Mouse (Mus musculus): Measurements from ENCODE around the gene Gcg. TPM values are rescaled to one million over a fixed set of nuclear protein-coding genes. Genes with fewer than 3 reads are reported as not detected.

The Gcg gene
- polyA plus RNA-seq, 1 experiment from 2014 or later: 0.18 TPM

DNA sequence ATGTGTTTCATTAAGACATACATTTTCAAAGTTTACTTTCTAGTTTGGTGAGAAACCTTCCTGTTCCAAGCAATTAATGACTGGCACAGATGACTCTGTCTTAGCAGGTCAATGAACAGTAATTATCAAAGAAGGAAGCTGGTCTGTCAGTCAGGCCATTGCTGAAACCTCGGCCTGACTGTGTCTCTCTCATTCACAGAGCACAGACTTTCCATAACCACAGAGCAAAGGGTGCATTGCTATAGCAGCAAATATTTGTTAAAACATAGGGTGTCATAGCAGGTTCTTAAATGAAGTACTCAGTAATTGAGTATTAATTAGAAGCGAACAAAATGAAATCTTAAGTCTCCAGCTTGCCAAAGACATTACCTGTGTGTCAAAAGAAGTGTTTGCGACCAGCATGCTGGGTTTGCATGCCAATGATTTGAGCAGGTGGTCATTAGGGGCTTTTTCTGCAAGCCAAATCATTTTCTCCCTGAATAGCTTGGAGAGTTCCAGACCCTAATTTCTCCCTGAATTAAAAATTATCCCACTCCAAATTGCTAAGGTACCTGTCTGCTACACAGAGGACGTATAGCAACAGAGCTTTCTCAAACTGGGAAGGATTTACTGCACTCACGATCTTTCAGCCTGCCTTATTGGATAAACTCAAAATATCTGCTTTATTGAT lies 14.0 kb upstream of the Gcg start:
- Histone ChIP-seq H3K27me3 (no peaks in the 10 kb centered on the region), H3K9ac (replicated peaks) (no peak overlapping the region), H3K4me2 (replicated peaks) (no peak overlapping the region), H3K4me1 (no peaks in the 10 kb centered on the region), H3K4me3 (no peak overlapping the region), H3K9me3 (no peaks in the 10 kb centered on the region), H3K27ac (replicated peaks) (no peak overlapping the region), H3K36me3 (no peaks in the 10 kb centered on the region)
- WGBS: 77% methylated on average over 5 of the region's 5 CpGs
- ATAC-seq (ENCODE audit: low FRiP score, low read depth): no peak; the same call in 1 of the 2 replicates

DNA sequence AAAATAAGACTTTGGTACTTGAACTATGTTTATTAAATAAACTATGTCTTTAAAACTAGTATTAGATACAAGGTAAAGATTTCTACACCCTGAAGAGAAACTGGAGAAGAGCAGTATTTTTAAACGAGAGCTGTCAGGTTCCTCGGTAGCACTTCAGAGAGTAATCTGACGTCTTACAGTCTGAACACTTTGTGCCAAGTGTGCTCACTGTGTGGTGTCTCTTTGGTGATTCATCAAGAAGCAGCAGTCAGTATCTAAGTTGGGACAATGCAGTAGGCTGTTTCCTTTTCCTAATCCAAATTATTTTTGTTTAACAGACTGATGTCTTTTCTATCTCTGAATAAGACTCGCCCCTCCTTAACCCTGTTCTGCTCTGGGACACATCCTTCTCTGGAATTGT lies 12.0 kb upstream of the Gcg start:
- Histone ChIP-seq H3K9ac (replicated peaks) (no peak overlapping the region), H3K27me3 (no peaks in the 10 kb centered on the region), H3K4me2 (replicated peaks) (no peak overlapping the region), H3K9me3 (no peaks in the 10 kb centered on the region), H3K36me3 (no peaks in the 10 kb centered on the region), H3K27ac (replicated peaks) (no peak overlapping the region), H3K4me1 (no peaks in the 10 kb centered on the region), H3K4me3 (no peak overlapping the region)
- ATAC-seq (ENCODE audit: low FRiP score, low read depth): no peak
- 85% methylated on average over 4 of the region's 4 CpGs for WGBS

DNA sequence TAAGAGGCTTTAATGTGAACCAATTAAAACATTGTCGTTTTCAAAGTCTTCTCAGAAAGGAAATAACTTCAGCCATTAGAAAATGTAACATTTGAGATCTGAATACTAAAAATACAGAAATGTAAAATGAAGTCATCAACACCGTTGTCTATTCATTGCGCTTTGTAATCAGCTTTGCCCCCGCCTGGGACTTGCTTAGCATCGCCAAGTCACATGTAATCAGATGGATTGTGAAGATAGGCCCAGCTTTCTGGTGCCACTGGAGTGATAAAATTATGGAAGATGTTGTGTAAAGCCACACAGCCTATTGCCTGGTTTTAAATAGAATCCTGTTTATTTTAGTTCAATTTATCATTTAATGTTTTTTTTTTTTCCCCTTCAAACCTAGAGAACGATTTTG lies 6.4 kb upstream of the Gcg start:
- Histone ChIP-seq H3K4me2 (replicated peaks) (no peak overlapping the region), H3K4me1 (no peaks in the 10 kb centered on the region), H3K27ac (replicated peaks) (no peak overlapping the region), H3K4me3 (no peak overlapping the region), H3K9me3 (no peaks in the 10 kb centered on the region), H3K27me3 (no peaks in the 10 kb centered on the region), H3K36me3 (no peaks in the 10 kb centered on the region), H3K9ac (replicated peaks) (no peak overlapping the region)
- 84% methylated on average over 6 of the region's 6 CpGs for WGBS
- no peak for ATAC-seq (ENCODE audit: low FRiP score, low read depth)

DNA sequence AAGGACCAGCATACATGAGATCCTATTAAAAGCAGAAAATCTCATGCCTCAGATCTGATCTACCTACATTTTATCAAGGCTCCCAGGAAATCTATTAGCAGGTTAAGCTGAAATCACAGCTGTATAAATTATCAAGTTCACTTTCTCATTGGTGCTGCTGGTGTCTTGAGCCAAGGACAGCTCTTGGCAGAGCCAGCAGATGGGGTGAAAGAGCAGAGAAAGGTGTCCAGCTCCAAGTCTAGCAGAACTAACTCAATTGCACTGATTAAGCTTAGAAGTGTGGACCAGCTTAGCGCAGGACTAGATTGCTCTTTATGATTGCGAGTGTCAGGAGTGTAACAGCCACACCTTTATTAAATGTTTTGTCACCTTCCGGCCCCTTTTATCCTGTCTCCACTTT lies 1.5 kb upstream of the Gcg start:
- ATAC-seq (ENCODE audit: low FRiP score, low read depth): no peak

DNA sequence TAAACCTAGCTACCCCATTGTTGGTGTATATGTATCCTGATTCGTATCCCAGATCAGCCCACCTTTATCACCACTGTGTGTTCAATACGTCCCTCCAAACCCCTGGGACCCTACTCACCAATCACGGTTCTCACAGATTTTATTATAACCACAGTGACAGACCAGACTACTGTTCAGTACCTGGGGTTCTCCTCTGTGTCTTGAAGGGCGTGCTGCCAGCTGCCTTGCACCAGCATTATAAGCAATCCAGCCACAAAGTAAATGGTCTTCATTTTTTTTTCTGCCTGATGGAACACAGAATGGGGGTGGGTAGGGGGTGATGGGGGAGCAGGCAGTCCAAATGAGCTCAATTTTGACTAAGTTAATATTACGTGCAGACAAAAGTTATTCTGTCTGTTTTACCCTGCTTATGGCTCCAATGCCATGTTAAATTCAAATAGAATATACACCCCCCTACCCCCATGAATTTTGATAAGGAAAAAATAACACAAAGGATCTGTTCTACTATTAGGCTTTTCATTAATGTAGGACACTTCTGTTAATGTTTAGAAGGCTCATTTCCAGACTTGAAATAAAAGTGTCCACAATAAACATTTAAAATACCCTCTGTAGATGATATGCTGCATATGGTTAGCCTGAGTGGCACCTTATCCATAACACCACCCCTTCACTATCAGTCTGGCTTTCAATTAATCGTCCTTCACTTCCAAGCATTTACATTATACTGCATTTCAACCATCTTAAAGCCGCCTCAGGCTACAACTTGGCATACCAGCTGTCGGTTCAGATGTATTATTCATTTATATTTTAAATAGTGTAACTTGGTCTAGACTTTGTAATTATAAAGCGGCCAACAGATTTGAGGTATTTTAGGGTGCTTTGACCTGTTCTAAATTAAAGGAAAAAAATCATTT lies 2.9 kb downstream of the Gcg start:
- Histone ChIP-seq H3K9me3 (no peaks in the 10 kb centered on the region), H3K4me2 (replicated peaks) (no peak overlapping the region), H3K4me1 (no peaks in the 10 kb centered on the region), H3K4me3 (no peak overlapping the region), H3K27ac (replicated peaks) (no peak overlapping the region), H3K9ac (replicated peaks) (no peak overlapping the region), H3K36me3 (no peaks in the 10 kb centered on the region), H3K27me3 (no peaks in the 10 kb centered on the region)
- peak; percentile 64; the same call in 1 of the 2 replicates for ATAC-seq (ENCODE audit: low FRiP score, low read depth)
- WGBS: 78% methylated on average over 9 of the region's 9 CpGs

More for the DNA sequence above, 1.5 kb upstream of the Gcg start:
- H3K36me3 ChIP-seq: no peaks in the 10 kb centered on the region
- WGBS: 89% methylated on average over 3 of the region's 3 CpGs
- no peaks in the 10 kb centered on the region for H3K9me3 ChIP-seq
- H3K9ac ChIP-seq (replicated peaks): no peak overlapping the region
- no peaks in the 10 kb centered on the region for H3K27me3 ChIP-seq
- no peaks in the 10 kb centered on the region for H3K4me1 ChIP-seq
- H3K27ac ChIP-seq (replicated peaks): no peak overlapping the region
- H3K4me3 ChIP-seq: no peak overlapping the region
- no peak overlapping the region for H3K4me2 ChIP-seq (replicated peaks)

DNA sequence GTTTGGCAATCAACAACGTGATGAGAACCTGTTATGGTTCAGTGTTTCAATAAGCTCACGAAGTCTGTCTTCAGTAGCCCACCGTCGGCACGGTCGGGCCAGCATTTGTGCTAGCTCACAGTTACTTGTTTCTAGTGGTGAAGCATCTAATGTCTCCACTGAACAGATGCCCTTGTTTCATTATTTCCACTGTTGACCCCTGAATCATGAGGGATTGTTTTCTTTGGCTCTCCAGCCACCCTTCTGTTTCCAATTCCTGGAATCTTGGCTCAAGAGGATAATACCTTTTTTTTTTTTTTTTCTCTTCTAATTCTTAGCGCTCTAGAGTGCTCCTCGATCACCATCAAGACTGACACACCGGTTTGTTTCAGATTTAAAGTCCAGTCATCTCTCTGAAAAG lies 13.9 kb downstream of the Gcg start:
- Histone ChIP-seq H3K27me3 (no peaks in the 10 kb centered on the region), H3K4me2 (replicated peaks) (no peak overlapping the region), H3K27ac (replicated peaks) (no peak overlapping the region), H3K9me3 (no peaks in the 10 kb centered on the region), H3K4me1 (no peaks in the 10 kb centered on the region), H3K36me3 (no peaks in the 10 kb centered on the region), H3K9ac (replicated peaks) (no peak overlapping the region), H3K4me3 (no peak overlapping the region)
- ATAC-seq (ENCODE audit: low FRiP score, low read depth): no peak
- WGBS: 78% methylated on average over 9 of the region's 9 CpGs

DNA sequence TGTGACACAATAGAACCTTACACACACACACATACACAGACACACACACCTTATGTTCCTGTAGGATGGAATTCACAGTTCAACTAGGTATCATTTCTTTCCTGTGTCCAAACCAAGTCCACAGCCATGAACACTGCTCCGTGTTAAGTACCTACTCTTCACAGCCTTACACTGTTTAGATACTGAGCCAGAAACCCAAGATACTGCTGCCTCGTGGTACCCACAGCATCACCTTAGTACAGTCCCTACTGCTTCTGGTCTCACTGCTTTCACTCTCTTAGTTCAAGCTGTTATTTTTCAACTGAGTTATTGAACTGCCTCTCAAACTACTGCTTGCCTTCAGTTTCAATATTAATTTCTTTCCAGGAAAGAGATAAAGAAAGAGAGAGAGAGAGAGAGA lies 20.2 kb downstream of the Gcg start:
- Histone ChIP-seq H3K27me3 (0 out of 2 replicates have a peak, but pooled peaks cover 7% of the 10 kb centered on the region), H3K4me3 (no peak overlapping the region), H3K9ac (replicated peaks) (no peak overlapping the region), H3K4me2 (replicated peaks) (no peak overlapping the region), H3K36me3 (no peaks in the 10 kb centered on the region), H3K9me3 (no peaks in the 10 kb centered on the region), H3K27ac (replicated peaks) (no peak overlapping the region), H3K4me1 (no peaks in the 10 kb centered on the region)
- ATAC-seq (ENCODE audit: low FRiP score, low read depth): no peak
- 78% methylated on average over 2 of the region's 2 CpGs for WGBS

DNA sequence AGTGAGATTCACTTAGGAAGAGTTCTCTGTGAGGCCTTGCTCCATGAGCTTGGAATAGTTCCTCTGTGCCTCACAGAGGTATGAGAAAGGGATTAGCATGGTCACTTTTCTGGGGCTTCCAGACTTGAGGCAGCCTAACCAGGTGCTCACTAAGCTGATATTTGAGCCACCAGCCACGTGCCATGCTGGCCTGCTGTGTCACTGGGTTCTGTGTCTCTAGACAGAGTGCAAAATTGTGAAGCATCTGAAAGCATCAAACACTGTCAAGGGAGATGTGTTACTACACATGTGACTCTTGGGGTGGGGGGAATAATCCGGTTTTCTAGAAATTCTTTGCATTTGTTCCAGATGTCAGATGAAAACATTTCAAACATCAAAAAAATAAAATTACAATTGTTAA lies 21.3 kb downstream of the Gcg start:
- 87% methylated on average over 2 of the region's 2 CpGs for WGBS

DNA sequence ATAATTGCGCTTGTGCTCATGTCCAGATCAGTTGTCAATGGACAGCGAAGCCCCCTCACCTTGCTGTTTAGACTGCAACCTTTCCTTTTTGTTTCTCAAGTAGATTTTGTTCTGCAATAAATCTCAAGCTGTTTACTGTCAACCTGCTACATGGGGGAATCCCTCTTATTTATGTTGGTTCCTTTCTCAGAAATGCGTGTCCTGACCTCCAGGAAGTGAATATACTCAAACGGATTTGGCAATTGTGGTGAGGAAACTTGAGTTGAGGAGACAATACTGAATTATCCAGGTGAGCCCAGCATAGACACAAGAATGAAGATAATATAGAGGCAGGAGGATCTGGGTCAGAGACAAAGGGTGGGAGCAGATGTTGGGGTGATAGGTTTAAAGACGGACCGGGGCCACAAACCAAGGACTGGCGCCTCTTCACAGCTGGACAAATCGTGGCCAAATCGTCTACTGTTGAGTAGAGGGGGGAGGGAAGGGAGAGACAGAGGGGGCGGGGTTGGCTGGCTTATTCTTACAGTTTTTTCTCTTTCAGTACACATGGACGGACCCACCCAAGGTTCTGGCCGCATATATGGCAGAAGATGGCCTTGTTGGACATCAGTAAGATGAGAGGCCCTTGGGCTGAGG lies 22.5 kb downstream of the Gcg start:
- WGBS: 91% methylated on average over 12 of the region's 12 CpGs
- H3K36me3 ChIP-seq: no peaks in the 10 kb centered on the region
- no peaks in the 10 kb centered on the region for H3K9me3 ChIP-seq
- H3K27ac ChIP-seq (replicated peaks): no peak overlapping the region
- ATAC-seq (ENCODE audit: low FRiP score, low read depth): no peak
- 0 out of 2 replicates have a peak, but pooled peaks cover 7% of the 10 kb centered on the region for H3K27me3 ChIP-seq
- no peak overlapping the region for H3K4me3 ChIP-seq
- no peaks in the 10 kb centered on the region for H3K4me1 ChIP-seq
- H3K9ac ChIP-seq (replicated peaks): no peak overlapping the region
- H3K4me2 ChIP-seq (replicated peaks): no peak overlapping the region

More for the DNA sequence above, 21.3 kb downstream of the Gcg start:
- Histone ChIP-seq H3K27ac (replicated peaks) (no peak overlapping the region), H3K4me1 (no peaks in the 10 kb centered on the region), H3K36me3 (no peaks in the 10 kb centered on the region), H3K9me3 (no peaks in the 10 kb centered on the region), H3K4me2 (replicated peaks) (no peak overlapping the region), H3K9ac (replicated peaks) (no peak overlapping the region), H3K4me3 (no peak overlapping the region), H3K27me3 (0 out of 2 replicates have a peak, but pooled peaks cover 7% of the 10 kb centered on the region)
- ATAC-seq (ENCODE audit: low FRiP score, low read depth): no peak

DNA sequence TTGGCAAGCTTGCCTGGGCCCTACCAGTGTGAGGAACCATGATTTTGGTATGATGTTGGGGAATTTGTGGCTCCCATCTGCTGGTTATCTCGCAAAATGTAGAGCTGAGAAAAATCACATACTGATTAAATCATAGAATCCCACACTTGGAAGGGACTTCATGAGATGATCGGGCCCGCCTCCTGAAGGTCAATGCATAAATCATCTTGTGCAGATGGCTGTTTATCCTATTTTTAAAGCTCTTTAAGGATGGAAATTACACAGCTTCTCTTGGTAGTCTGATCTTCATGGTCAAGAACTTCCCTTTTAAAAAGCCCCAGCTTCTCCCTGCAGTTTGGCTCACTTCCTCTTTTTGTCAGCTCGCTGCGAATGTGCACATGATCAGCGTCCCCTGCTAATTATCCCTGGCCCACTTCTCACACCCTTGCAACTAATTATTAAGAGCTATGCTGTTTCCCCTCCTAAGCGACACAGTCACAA lies 23.2 kb downstream of the Gcg start:
- H3K9ac ChIP-seq (replicated peaks): no peak overlapping the region
- H3K4me2 ChIP-seq (replicated peaks): no peak overlapping the region
- ATAC-seq (ENCODE audit: low FRiP score, low read depth): no peak
- H3K9me3 ChIP-seq: no peaks in the 10 kb centered on the region
- 0 out of 2 replicates have a peak, but pooled peaks cover 7% of the 10 kb centered on the region for H3K27me3 ChIP-seq
- H3K27ac ChIP-seq (replicated peaks): no peak overlapping the region
- no peaks in the 10 kb centered on the region for H3K36me3 ChIP-seq
- WGBS: 89% methylated on average over 7 of the region's 7 CpGs
- H3K4me3 ChIP-seq: no peak overlapping the region
- no peaks in the 10 kb centered on the region for H3K4me1 ChIP-seq

DNA sequence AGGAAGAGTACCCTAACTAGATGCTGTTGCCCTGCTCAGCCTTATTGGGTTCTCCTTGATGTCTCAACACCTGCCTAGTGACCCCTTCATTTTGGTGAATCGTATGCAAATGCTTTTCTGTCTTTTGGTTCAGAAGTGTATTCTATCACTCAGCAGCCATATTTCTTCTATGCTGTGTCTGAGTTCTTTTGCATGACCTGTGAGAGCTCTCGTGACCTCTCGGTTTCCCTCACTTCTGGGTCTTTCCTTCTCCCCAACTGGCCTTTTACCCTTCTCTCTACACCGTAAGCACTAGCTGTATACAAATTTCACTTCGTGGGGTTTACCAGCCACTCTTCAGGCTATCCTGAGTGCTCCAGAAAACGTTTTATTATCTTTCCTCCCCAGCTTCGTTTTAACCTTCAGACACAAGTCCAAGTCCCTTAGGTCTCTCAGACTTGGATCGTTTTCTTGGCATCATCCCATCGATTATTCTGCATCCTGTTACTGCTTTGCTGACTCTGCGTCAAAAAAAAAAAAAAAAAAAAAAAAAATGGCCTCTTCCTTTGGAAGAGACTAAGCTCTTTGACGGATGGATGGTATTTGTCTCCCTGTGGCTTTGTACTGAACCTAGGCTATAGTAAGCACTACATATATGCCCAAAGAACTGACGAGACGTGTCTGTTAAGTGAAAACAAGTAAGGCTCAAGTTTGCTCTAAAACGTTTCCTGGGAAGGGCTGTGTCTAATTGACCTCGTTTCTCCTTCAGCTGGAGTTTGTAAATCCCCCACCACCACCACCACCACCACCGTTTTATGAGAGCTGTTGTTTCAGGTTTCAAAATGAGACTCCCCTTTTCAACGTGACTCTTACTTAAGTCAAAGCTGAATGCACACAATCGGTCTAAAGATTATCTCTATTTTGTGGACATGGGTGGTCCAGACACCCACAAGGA lies 23.9 kb downstream of the Gcg start:
- no peak overlapping the region for H3K4me2 ChIP-seq (replicated peaks)
- WGBS: 76% methylated on average over 18 of the region's 18 CpGs
- no peak overlapping the region for H3K4me3 ChIP-seq
- H3K36me3 ChIP-seq: no peaks in the 10 kb centered on the region
- no peak overlapping the region for H3K27ac ChIP-seq (replicated peaks)
- no peaks in the 10 kb centered on the region for H3K4me1 ChIP-seq
- 0 out of 2 replicates have a peak, but pooled peaks cover 7% of the 10 kb centered on the region for H3K27me3 ChIP-seq
- no peaks in the 10 kb centered on the region for H3K9me3 ChIP-seq
- no peak overlapping the region for H3K9ac ChIP-seq (replicated peaks)
- no peak for ATAC-seq (ENCODE audit: low FRiP score, low read depth)
